Mouse (Mus musculus): ENCODE results near the gene Ccs.
"Not testable (repeated sequence)": the region's sequence is repeated elsewhere in the genome, so short reads cannot be mapped to it uniquely, and the experiment has no call there.

Gene Ccs

DNA sequence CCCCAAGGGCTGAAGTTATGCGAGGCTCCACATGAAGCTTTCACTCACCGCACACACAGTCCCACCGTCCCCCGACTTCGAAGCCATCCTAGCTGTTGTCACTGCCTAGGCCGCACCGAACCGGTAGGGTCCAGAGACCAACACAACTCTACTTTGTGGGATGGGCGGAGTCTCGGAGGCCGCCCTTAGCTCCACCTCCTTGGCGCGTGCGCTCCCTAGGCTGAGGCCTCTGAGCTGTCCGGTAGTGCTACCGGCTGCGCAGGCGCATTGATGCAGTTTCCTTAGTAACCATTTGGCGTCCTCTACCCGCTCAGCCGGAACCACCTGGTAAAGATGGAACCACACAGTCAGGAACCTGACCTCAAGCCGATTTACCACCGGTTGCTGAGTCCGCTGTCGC is at the start of gene Ccs, which contains the start of gene Ccdc87:
TSS of gene Ccs (minus strand) at position 184 of the 400 bp plus-strand sequence.
TSS of gene Ccdc87 (plus strand) at position 218 of the 400 bp plus-strand sequence.
- peak; percentile 96 for DNase-seq (ENCODE audit: low spot score)

DNA sequence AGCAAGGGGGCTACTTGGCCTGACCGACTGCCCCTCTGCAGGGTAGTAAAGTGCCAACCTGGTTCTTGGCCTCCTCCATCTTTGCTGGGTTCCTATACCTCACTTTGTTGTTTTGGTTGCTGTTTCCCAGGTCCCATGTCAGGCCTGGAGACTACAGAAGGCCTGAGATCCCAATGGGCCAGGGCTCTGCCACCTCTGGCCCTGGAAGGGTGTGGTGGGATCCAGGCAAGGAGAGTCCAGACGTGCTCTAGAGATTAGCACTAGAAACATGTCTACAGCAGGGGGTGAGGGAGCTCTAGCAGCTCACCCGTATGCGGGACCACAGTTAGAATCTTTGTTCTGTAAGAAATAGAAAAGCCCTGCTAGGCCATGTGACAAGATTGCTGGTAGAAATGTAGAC is 44.8 kb upstream of the Ccs start:
- no peak for DNase-seq (ENCODE audit: low spot score)

DNA sequence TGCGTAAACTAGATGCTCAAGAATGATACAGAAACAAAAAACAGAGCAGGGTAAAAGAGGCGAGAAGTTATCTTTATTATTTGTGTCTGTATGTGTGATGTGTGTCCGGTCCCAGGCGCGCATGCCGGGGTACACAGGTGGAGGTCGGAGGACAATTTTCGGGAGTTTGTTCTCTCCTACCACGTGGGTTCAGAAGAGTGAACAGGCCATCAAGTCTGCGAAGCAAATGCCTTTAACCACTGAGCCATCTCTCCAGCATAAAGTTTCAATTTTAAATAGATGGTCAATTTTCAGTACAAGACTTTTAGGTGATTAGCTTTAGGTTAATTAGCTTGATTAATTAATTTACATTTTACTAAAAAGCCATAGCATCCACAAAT is 40.2 kb upstream of the Ccs start:
- DNase-seq (ENCODE audit: low spot score) = no peak

DNA sequence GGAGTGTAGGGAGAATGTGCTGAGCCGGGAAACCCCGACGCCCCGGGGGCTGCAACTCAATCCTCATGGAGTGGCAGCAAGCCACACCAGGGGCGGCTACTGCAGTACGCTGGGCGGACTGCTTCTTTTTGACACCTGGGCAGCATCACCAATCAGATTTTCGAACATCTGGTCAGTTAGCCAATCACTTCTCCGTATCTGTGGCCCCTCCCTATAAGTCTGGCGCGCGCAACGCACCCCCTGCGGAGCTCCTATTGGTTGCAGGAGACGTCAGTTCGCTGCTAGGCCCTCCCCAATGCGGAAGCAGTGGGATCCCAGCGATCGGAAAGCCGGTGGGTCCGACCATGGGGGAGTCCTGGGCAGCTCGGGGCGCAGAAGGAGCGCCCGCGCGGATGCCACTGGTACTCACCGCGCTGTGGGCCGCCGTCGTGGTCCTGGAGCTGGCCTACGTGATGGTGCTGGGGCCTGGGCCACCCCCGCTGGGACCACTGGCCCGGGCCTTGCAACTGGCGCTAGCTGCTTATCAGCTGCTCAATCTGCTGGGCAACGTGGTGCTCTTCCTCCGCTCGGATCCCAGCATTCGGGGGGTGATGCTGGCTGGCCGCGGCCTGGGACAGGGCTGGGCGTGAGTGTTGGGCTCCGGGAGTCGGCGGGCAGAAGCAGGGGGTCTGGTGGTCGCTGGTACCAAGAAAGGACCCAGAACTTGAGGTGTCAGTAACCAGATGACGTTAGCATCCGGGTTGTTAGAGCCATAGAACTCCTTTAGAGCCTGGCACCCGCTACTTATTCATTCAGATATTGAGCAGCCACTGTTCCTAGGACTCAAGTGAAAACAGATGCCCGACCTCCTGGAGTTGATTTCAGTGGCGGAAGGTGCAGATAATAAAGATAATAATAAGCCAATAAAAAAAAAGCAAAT is 39.5 kb upstream of the Ccs start, which contains the start of gene Zdhhc24:
TSS of gene Zdhhc24 (plus strand) at position 264 of the 919 bp plus-strand sequence.
- peak; percentile 96 for DNase-seq (ENCODE audit: low spot score)

DNA sequence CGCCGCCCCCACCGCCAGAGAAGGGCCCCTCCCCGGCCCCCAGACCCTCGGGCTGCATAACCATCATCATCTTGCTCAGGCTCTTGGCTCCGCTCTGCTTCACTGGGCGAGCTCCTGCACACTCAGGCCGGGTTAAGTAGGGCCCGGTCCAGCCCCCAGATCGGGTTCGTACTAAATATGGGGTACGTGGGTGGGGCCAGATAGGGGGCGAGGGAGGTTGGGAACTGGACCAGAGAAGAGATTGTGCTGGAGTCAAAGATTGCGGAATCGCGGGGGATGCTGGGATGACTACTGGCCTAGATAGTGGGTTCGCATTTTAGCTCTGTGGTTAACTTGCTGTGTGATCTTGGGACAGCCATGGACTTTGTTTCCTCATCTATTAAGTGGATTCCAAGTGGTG is 38.7 kb upstream of the Ccs start, which contains the start of gene Actn3:
TSS of gene Actn3 (minus strand) at position 125 of the 400 bp plus-strand sequence.
- peak; percentile 15 for DNase-seq (ENCODE audit: low spot score)

DNA sequence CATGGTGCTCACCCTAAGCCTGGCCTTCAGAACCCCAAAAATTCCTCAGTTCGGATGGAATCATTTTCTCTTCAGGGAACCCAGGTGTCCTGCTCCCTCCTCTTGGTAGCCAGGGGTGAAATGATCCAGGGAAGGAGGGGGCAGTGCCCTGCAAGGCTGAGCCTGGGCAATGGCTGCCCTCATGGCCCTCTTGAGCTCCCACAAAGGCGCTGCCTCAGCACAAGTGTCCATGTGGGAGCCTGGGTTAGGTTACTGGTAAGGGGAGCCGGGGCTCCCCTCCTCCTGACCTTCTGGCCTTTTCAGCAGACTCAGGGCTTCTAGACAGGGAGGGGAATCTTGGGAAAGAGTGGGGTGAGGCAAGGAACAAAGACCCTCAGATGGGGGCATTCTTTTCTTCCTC is 37.6 kb upstream of the Ccs start:
- no peak for DNase-seq (ENCODE audit: low spot score)

DNA sequence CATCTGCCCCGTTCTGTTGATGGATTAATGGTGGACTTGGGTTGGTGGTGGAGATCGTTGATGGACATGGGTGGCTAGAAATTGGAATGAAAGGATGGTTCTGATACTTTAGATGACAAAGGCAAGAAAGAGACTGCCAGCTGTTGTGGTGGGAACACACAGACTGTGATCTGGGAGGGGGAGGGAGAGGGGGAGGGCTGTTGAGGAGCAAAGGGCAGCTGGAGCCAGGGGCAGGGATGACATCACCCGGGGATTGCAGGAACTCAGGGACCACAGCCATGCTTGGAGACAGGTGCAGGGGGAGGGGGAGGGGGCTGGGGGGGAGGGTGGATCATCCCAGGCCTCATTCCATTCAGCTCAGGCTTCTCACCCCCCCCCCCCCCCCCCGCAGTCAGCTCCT is 37.1 kb upstream of the Ccs start:
- DNase-seq (ENCODE audit: low spot score) = no peak

DNA sequence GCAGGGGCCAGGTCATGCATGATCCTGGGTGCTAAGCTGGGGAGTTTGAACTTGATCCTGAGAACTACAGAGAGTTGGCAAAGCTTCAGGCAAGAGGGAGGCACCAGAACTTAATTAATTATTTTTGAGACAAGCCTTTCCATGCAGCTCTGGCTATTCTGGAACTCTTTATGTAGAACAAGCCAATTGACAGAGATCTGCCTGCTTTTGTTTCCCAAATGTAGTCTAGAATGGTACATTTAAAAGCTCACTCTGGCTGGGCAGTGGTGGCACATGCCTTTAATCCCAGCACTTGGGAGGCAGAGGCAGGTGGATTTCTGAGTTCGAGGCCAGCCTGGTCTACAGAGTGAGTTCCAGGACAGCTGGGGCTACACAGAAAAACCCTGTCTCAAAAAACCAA is 35.5 kb upstream of the Ccs start:
- DNase-seq (ENCODE audit: low spot score) = not testable (repeated sequence)

DNA sequence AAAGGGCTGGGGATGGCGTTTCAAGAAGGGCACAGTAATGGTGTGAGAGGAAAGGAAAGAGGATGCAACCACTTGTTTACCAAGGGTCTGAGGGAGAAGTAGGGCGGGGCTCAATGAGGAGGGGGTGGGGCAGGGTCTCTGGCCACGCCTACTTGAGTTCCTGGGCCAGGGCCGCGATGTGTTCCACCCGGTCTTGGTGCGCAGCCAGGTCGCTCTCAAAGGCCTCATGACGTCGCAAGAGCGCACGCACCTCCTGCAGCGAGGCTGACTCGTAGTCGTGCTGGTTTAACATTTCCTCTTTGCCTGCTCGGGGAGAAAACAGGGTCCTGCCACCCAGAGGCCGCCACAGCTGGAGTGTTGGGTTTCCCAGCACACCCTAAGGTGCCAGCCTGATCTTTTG is 26.0 kb upstream of the Ccs start:
- no peak for DNase-seq (ENCODE audit: low spot score)

DNA sequence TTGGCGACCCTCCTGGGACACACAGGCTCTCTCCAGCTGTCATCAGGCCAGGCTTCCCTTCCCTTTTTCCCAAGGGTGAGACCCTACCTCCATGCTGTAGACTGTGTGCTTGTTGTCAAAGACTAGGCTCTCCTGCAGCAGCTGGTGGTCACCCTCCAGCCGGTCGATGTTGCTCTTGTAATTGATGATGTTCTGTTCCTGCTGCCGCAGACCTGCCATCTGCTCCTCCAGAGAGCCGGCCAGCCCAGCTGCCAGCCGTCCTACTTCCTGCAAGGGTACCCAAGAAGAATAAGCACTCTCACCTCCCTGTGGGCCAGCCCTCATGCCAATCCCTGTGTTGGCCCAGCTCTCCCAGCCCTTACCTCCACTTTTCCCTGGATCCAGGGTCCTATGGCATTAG is 23.9 kb upstream of the Ccs start:
- no peak for DNase-seq (ENCODE audit: low spot score)

DNA sequence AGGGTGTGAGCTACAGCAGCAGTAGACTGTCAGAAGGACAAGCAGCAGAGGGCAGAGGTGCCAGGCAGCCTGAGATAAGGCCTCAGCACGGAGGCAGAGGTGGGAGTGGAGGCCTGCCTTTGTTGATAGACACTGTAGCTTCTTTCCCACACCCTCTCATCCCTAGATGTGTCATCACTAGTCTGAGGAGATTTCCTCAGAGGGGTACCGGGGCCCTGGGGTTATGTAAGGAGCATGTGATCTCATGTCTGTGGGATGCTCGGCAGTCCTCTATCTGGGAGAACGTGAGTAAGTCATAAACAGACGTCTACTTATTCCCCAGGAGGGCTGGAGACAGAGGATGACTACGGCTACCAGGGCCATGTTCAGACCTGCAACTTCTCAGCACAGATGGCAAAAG is 19.9 kb upstream of the Ccs start:
- no peak for DNase-seq (ENCODE audit: low spot score)

DNA sequence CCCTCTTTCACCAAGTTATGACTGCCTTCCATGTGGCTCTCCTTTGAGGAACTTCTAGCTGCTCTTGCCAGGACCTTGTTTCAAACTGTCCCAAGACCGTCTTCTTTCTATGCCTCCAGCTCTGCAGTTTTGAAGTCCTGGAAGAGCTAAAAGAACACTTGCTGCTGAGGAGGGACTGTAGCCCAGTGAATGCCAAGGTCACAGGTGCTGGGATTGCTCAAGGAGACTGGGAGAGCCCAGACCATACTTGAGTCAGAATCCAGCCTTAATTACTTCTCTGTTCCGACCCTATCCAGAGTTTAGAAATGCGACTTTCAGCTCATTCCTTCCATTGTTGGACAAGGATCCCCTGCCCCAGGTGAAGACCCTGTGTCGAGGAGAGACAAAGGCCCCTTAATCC is 16.8 kb upstream of the Ccs start:
- DNase-seq (ENCODE audit: low spot score) = no peak

DNA sequence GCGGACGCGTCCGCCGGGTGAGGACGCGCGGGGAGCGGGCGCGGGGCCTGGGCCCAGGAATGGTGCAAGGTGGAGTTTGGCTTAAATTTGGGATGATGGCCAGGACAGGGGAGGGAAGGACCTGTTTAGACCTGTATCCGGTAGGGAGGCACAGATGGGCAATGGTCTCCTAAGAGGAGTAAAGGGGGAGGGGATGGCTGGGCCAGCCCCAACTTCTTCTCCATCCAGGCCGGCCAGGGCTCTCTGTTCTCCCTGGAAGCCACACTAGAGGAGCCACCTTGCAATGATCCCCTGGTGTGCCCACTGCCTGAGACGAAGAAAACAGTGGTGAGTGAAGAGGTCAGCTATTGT is 16.3 kb upstream of the Ccs start:
- DNase-seq (ENCODE audit: low spot score) = no peak

DNA sequence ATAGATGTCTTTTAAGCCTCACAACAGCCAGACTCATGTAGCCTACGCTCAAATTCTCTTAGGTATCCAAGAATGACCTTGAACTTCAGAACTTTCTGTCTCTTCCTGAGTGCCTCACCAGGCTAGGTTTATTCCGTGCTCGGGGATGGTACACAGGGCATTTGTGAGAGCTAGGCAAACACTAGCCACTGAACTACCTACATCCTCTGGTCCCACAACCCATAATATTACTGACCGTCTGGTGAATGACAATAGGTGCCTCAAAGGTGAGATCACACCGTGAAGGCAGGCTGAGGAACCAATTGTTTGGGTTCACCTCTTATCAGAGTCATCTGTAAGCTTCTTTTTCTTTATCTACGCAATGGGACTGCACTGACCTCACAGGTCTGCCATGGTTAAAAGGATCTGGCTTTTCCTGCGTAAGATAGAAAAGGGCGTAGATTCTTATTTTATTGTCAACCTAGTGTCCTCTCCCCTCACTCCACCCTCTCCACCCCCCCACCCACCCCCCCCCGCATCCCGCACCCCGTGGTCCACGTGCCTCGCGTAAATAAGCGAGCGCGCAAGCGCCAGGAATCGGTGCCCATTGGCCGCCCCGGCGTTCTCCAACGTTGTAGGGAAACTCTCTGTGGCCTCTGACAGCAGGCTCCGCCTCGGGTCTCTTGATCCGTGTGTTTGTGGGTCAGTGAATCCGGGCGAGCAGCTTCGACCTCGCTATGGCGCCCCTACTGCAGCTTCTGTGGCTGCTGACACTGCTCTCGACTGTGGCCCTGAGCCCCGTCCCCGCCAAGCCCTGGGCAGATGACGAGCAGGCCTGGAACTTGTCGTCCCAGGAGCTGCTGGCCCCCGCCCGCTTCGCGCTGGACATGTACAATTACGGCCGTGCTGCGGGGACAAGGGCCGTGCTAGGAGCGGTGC is 15.7 kb upstream of the Ccs start, which contains the start of gene Ctsf:
TSS of gene Ctsf (plus strand) at position 579 of the 918 bp plus-strand sequence.
- DNase-seq (ENCODE audit: low spot score) = peak; percentile 77

DNA sequence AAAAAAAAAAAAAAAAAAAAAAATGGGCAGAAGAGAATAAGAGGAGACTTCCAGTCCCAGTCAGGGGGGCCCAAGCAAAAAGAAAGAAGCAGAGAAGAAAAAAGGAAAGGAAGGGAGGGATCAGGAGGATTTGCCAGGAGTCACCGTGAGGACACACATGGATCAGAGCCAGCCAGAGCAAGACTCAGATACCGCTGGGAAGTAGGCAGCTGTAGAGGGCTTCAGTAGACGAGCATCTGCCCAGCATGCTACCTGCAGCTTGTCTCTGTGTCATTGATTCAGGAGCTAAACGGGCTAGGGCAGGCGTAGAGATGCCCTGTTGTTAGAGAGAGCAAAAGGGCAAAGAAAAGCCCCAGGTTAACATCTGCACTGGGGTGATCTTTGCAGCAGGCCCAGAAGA is 11.1 kb upstream of the Ccs start:
- no peak for DNase-seq (ENCODE audit: low spot score)

DNA sequence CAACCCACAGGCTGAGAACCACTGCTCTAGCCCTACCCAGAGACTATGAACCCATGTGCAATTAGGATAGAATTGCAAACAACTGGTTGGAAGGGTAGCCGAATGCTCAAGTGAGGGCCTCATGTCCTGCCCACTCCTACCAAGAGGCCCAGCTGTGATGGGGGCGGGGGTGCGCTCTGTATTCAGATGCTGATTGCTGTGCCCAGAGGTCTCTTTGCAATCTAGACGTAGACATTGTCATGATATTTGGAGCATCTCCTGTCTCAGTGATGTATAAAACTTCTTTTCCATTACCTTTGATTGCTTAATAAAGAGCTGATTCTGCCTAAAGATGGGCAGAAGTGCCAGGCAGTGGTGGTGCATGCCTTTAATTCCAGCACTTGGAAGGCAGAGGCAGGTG is 10.7 kb upstream of the Ccs start:
- DNase-seq (ENCODE audit: low spot score) = no peak

DNA sequence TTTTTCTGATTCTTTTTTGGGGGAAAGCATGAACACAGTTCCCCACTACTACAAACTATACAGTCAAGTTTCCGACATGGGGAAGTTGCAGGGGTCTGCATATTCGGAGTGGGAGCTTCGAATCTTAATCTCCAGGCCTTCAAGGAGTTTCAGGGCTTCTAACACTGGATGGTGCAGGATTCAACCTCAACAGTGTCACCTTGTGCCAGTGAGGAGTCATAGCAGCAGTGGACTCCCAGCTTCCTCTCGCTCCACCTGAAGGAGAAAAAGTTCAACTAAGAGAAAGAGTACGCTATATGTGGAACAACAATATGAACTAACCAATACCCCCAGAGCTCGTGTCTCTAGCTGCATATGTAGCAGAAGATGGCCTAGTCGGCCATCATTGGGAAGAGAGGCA is 8.4 kb upstream of the Ccs start:
- no peak for DNase-seq (ENCODE audit: low spot score)

DNA sequence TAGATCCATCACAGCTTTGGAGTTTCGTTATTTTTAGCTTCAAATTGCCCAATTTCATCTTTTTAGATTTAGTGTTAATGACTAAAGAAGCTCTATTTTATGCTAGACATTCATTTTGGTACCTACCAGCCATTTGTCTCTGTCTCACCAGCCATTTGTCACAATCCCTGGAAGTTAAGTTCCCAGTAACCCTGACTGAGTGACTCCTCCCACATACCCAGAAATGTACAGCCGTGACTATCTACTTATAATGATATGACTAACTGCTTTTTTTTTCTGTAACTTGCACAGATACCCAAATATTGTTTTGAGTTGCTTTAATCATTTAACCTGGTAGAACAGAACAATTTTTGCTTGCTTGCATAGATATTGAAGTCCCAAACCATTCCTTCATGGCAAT is 6.7 kb upstream of the Ccs start:
- no peak for DNase-seq (ENCODE audit: low spot score)

DNA sequence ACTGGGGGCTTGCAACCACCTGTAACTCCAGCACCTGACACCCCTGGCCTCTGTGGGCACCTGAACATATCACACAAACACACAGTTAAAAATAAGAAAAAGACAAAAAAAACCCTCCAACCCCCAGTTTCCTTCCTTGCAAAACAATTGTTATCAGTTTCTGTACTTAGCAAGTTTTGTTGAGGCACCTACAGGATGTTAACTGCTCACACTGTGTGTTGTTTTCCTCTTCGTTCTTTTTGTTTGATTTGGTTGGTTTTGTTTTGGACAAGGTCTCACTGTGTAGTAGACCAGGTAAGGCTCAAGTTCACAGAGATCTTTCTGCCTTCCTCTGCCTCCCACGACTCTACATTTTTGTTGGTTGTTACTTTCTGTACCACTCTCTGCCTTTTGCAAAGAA is 3.5 kb upstream of the Ccs start:
- no peak for DNase-seq (ENCODE audit: low spot score)

DNA sequence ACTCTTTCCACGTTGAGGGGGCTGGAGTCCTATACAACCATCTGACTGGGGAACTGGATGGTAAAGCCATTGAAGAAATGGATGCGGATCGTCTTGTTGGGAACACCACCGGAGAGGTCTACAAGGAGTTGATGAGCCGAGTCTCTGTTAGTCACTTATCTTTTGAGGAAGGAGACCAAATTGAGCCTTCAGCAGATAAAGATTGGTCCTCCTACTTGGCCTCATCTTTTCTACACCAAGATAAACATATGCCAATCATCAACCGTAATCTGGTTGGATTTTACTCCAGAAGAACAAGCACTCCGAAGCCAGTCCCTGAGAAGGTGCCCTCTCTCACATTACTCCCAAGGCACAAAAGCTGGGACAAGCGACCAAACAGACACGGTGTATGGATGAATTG is 1.7 kb upstream of the Ccs start:
- DNase-seq (ENCODE audit: low spot score) = no peak

DNA sequence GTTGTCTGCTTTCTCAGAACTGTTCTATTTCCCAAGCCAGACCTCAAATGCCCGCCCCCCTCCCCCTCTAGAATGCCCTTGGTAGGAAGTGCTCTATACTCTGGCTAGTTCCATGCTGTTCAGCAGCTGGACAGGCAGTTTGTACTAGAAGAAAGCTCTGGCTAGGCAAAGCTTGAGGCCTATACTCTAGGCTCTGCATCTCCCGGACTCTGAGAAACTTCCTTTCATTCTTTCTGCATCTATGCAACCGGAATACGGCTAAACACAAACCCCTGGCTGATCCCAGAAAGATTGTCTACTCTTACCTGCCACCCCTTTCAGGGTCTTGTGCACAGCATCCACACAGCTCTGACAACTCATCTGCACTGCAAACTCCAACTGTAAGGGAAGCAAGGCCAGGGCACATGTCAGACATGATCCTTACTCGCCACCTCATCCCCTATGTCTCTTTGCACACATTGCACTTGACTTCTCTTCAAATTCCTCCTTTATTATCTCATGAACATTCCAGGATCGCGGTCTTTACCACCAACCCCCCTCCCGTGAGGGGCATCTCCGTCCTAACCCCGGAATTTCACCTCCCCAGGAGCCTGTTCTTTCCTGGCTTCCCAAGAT is 499 bp downstream of the Ccs start:
- no peak for DNase-seq (ENCODE audit: low spot score)

DNA sequence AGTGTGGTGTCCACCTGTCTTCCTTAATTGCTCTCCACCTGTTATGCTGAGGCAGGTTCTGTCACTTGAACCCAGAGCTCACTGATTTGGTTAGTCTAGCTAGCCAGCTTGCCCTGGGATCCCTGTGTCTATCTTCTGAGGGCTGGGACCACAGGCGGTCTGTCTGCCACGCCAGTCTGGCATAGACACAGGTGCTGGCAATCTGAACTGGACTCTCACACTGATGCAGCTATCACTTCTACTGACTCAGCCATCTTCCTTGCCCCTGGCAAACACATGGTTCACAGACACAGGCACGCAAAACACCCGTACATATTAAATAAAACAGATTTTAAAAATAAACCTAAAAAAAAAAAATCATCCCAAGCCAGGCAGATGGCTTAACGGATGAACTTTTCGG is 2.1 kb downstream of the Ccs start:
- no peak for DNase-seq (ENCODE audit: low spot score)
